Mouse (Mus musculus) forebrain, embryonic 13.5 days (tissue): ENCODE data around the gene Abcc8. TPM values are rescaled to one million over a fixed set of nuclear protein-coding genes. Genes with fewer than 3 reads are reported as not detected.

ENCODE experiments used
- ATAC-seq: fragments of 200-750 bp; cut with Nextera tagmentation; 2 replicates; pipeline ENCODE4 v1.8.0; 2017
- H3K27ac ChIP-seq: fragments of 300-500 bp; sonication (generic); 2 replicates; pipeline ENCODE4 v1.5.1; 2015; ENCODE audit warnings: inconsistent platforms, mild to moderate bottlenecking, moderate library complexity
- H3K27me3 ChIP-seq: fragments of 300-500 bp; sonication (generic); 2 replicates; pipeline ENCODE4 v1.6.1; 2015; ENCODE audit warnings: mild to moderate bottlenecking, inconsistent platforms
- H3K36me3 ChIP-seq: fragments of 300-500 bp; sonication (generic); 2 replicates; pipeline ENCODE4 v1.6.1; 2015; ENCODE audit warnings: mild to moderate bottlenecking, inconsistent platforms; ENCODE audit not compliant: poor library complexity, severe bottlenecking
- H3K4me1 ChIP-seq: fragments of 300-500 bp; sonication (generic); 2 replicates; pipeline ENCODE4 v1.6.1; 2015; ENCODE audit warnings: inconsistent platforms
- H3K4me2 ChIP-seq: fragments of 300-500 bp; sonication (generic); 2 replicates; pipeline ENCODE4 v1.6.1; 2015; ENCODE audit warnings: inconsistent platforms, mild to moderate bottlenecking, moderate library complexity
- H3K4me3 ChIP-seq: fragments of 300-500 bp; sonication (generic); 2 replicates; pipeline ENCODE4 v1.5.1; 2015; ENCODE audit warnings: mild to moderate bottlenecking, inconsistent platforms
- H3K9ac ChIP-seq: fragments of 300-500 bp; sonication (generic); 2 replicates; pipeline ENCODE4 v1.6.1; 2015; ENCODE audit warnings: mild to moderate bottlenecking, inconsistent platforms
- H3K9me3 ChIP-seq: fragments of 300-500 bp; sonication (generic); replicated peaks from 2 replicates; pipeline ENCODE4 v1.6.1; 2016; ENCODE audit warnings: inconsistent platforms
- WGBS: fragments of 180-500 bp; shearing (Covaris S2); methylation state at CpG from one replicate; pipeline ENCODE4 v1.1.7; 2015; 5-methylcytosine and 5-hydroxymethylcytosine counted together
- polyA plus RNA-seq: library from polyadenylated mRNA; unstranded; fragments of >200 nt; fragmentation: Nextera tagmentation; extraction: Ambion mirVana; gene quantifications from 2 replicates; pipeline ENCODE4 v1.2.1, GENCODE M21; 2015

Abcc8 gene
- polyA plus RNA-seq, 1 experiment from 2014 or later, result 10.2 TPM

DNA sequence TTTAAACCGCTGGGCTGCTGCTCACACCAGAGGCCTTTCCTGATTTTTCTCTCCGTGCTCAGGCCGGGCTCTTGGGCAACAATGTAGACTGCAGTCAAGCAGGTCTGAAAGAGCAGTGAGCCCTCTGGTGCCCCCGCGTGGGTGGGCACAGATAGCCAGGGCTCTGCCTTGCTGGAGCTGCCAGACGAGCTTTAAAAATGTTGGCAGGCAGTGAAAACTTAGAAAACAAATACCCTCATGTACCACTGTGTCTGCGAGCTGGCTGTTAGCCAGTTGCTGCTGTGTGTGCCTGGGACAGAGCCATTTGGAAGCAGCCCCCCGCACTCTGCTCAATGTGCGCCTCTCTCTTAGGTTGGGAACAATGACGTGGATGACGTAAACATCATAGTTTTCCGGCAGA is 102.2 kb downstream of the Abcc8 start:
- Histone ChIP-seq H3K4me3 (no peak overlapping the region), H3K27me3 (no peaks in the 10 kb centered on the region), H3K4me1 (peaks cover 9% of the 10 kb centered on the region; the same call in 1 of the 2 replicates), H3K36me3 (peaks cover 96% of the 10 kb centered on the region), H3K4me2 (no peak overlapping the region), H3K9ac (no peak overlapping the region), H3K27ac (no peak overlapping the region), H3K9me3 (no peaks in the 10 kb centered on the region)
- ATAC-seq, result peak; percentile 78
- WGBS, result 67% methylated on average over 12 of the region's 12 CpGs

DNA sequence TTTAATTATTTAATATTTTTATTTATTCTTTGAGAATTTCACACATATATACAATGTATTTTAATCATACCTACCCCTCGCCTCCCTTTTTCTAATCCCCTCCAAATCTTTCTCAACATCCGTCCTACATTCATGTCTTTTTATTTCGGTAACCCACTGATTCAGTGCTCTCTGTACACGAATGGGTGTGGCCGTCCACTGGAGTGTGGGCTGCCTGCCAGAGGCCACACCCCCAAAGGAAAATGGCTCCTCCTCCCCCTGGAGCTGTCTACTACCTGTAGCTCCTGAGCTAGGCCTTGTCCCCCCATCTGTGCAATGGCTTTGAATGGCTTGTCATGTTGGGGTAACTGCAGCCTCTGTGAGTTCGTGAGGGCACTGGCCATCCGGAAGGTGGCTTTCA is 103.0 kb downstream of the Abcc8 start:
- Histone ChIP-seq H3K9ac (no peak overlapping the region), H3K27ac (no peak overlapping the region), H3K36me3 (peaks cover 95% of the 10 kb centered on the region), H3K9me3 (no peaks in the 10 kb centered on the region), H3K4me2 (no peak overlapping the region), H3K4me1 (peaks cover 9% of the 10 kb centered on the region; the same call in 1 of the 2 replicates), H3K27me3 (no peaks in the 10 kb centered on the region), H3K4me3 (no peak overlapping the region)
- 89% methylated on average over 7 of the region's 7 CpGs for WGBS
- no peak for ATAC-seq

DNA sequence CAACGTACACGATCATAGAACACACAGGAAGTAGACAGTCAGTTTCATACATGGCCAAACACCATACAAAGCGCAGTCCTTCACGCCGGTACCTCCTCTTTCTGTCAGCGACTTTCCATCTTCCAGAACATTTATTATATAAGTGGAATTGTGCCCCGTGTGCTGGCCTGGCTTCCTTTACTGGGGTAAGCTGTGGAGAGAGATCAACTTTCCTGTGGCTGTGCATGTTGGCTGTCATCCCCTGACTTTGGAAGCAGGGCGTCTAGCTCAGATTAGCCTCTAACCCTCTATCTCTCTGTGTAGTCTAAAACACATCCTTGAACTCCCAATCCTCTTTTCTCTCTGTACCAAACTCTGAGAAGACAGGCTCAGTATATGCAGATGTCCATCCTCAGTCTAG is 111.0 kb downstream of the Abcc8 start:
- 93% methylated on average over 8 of the region's 8 CpGs for WGBS
- H3K9ac ChIP-seq, result no peak overlapping the region
- H3K4me3 ChIP-seq, result no peak overlapping the region
- H3K9me3 ChIP-seq, result no peaks in the 10 kb centered on the region
- no peak overlapping the region for H3K27ac ChIP-seq
- no peaks in the 10 kb centered on the region for H3K4me1 ChIP-seq
- H3K4me2 ChIP-seq, result no peak overlapping the region
- no peaks in the 10 kb centered on the region for H3K27me3 ChIP-seq
- ATAC-seq, result no peak
- peaks cover 95% of the 10 kb centered on the region for H3K36me3 ChIP-seq

DNA sequence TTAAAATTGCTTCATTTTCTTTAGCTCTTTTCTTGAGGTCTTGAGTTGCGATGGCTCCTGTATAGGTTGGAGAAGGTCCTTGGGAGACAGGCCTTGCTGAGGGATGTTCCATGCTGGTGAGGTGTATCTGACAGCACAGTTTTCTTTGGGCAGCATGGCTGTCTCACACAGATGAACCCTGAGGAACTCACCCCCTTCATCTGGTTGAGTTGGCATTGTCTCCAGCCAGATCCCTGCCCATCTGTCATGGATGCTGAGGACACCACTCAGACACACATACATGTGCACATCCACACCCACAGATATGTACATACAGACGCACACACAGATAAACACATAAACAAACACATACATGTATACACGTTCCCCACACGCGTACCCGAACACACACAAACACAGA is 116.5 kb downstream of the Abcc8 start:
- no peak overlapping the region for H3K4me2 ChIP-seq
- 95% methylated on average over 6 of the region's 6 CpGs for WGBS
- no peak overlapping the region for H3K9ac ChIP-seq
- no peaks in the 10 kb centered on the region for H3K9me3 ChIP-seq
- H3K4me1 ChIP-seq, result no peaks in the 10 kb centered on the region
- no peak for ATAC-seq
- peaks cover 90% of the 10 kb centered on the region for H3K36me3 ChIP-seq
- no peaks in the 10 kb centered on the region for H3K27me3 ChIP-seq
- H3K27ac ChIP-seq, result no peak overlapping the region
- no peak overlapping the region for H3K4me3 ChIP-seq

DNA sequence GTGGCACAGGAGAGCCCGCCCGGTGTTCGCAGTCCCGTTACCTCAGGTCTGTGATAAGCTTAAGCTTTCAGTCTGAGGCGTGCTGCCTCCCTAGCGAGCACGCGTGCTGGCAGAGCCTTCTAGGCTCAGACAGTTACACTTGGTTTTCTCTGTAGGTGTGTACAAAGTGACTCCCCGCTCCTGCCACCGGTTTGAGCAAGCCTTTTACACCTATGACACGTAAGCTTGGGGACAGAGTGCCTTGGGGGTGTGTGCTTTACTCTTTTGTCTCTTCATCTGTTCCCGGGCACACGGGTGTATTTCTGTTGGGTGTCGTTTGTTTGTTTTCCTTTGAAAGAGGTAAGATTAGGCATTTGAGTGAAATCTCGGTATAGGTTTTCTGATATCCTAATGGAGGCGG is 118.2 kb downstream of the Abcc8 start:
- Histone ChIP-seq H3K9ac (no peak overlapping the region), H3K27me3 (no peaks in the 10 kb centered on the region), H3K27ac (no peak overlapping the region), H3K36me3 (peaks cover 90% of the 10 kb centered on the region), H3K4me1 (no peaks in the 10 kb centered on the region), H3K4me3 (no peak overlapping the region), H3K9me3 (no peaks in the 10 kb centered on the region), H3K4me2 (no peak overlapping the region)
- no peak for ATAC-seq
- WGBS, result 94% methylated on average over 16 of the region's 16 CpGs

DNA sequence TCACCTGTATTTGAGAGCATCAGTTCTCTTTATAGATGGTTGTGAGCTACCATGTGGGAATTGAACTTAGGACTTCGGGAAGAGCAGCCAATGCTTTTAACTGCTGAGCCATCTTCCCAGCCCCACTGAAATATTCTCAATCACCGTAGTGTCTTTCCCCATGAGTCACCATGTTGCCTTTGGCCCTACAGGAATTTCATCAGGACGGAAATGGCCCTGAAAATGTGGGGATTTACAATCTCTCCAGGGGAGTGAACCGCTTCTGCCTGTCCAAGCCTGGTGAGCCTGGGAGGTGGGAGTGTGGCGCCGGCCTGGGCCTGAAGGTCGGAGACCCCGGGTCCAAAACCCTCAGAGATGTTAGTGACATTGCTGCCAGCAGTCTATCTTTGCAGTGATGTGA is 119.1 kb downstream of the Abcc8 start:
- ATAC-seq, result no peak
- Histone ChIP-seq H3K9ac (no peak overlapping the region), H3K4me3 (no peak overlapping the region), H3K27ac (no peak overlapping the region), H3K4me2 (no peak overlapping the region), H3K4me1 (no peaks in the 10 kb centered on the region), H3K27me3 (no peaks in the 10 kb centered on the region), H3K9me3 (no peaks in the 10 kb centered on the region), H3K36me3 (peaks cover 88% of the 10 kb centered on the region)
- WGBS, result 95% methylated on average over 8 of the region's 8 CpGs

DNA sequence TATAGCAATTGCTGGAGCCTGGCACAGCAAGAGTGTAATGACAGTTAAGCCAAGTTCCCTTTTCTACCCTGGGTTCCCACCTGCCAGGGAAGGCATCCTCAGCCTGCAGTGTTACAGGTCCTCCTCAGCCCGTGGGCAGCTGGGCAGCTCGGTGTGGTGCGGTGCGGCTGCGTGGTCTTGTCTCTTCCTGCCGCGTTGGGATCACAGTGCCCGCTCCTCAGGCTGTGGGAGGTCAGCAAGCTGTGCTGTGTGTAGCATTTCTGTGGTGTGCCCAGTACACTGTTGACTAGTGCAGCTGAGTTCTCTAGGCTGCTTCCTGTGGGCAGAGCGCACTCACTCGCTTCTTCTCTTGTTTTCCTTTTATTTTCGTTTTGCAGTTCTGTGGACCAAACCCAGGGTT is 121.0 kb downstream of the Abcc8 start:
- no peak overlapping the region for H3K27ac ChIP-seq
- no peaks in the 10 kb centered on the region for H3K4me1 ChIP-seq
- WGBS, result 93% methylated on average over 11 of the region's 11 CpGs
- no peak overlapping the region for H3K9ac ChIP-seq
- peaks cover 92% of the 10 kb centered on the region for H3K36me3 ChIP-seq
- H3K4me2 ChIP-seq, result no peak overlapping the region
- no peaks in the 10 kb centered on the region for H3K9me3 ChIP-seq
- no peaks in the 10 kb centered on the region for H3K27me3 ChIP-seq
- no peak overlapping the region for H3K4me3 ChIP-seq
- no peak for ATAC-seq

Other genes starting within 250 kb of the Abcc8 start
- gene Abcc6, start 149.7 kb downstream of the Abcc8 start, polyA plus RNA-seq, result 0.13 and 0.28 TPM in 2 replicates
- gene Nomo1, start 146.3 kb downstream of the Abcc8 start, polyA plus RNA-seq, result 30.7 and 32.3 TPM in 2 replicates
- 1.1 and 2.6 TPM in 2 replicates for gene Kcnj11, start 79.3 kb downstream of the Abcc8 start, polyA plus RNA-seq
- gene Ush1c, start 58.5 kb upstream of the Abcc8 start, polyA plus RNA-seq, result 2.7 and 2.8 TPM in 2 replicates
- gene Otog, start 61.0 kb upstream of the Abcc8 start, polyA plus RNA-seq, result not detected in 2 replicates
- not detected in 2 replicates for gene Myod1, start 196.4 kb upstream of the Abcc8 start, polyA plus RNA-seq
- 3.6 and 6.9 TPM in 2 replicates for gene Kcnc1, start 216.5 kb upstream of the Abcc8 start, polyA plus RNA-seq